Mouse (Mus musculus) B cell, adult 2 months (primary cell): ENCODE data around the gene Brpf1.
A peak's percentile ranks its signal among the peaks of the same experiment; 100 is the strongest.

Source experiments
- DNase-seq, 2 experiments: peaks; one replicate each; pipeline ENCODE4 v3.0.0; 2022

The Brpf1 gene

DNA sequence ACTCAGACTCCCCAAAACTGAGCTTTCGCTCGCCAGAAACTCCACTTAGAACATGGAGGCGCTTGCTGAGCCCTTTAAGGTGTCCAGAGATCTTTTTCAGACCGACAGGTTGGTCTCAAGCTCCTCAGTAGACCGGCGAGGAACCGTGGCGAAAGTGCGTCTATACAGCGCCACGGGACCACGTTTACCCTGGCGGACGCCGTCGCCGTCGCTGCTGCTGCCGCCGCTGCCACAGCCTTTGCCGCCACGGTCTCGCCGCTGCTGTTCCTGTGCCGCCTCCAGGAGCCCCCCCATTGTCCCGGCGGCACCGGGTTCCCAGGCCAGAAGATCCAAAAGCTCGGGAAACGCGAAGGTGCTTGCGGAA is at the start of gene Brpf1:
TSS of gene Brpf1 (plus strand) at position 152 of the 364 bp plus-strand sequence.
- no peak for DNase-seq

DNA sequence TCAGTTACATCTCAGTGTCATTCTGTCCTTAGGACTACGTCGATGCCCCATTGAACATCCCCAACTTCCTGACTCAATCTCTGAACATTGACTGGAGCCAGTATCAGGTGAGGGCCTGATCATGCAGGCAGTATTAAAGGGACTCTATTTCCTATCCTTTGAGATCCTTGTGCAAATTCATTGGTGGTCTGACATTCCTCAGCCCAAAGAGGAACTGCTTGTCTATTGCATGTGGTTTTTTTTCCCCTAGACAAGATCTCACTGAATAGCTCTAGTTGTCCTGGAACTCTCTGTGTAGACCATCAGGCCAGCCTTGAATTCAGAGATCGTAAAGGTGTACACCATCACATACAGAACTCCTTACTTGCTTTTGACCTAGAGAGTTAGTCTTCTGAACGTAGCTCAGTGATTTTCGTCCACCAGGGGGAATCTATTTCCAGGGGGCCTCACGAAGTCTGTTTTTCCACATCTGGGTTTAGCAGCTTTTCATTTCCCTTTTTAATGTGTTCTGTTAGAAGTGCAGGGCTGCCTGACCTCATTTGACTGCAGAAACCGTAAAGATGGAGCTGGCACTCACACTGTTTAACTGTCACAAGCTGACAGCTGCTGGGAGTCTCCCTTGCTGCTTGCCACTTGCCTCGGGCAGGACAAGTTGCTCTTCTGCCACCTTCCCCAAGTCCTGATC is 45.6 kb upstream of the Brpf1 start:
- peak; percentile 11 to 21 for DNase-seq

DNA sequence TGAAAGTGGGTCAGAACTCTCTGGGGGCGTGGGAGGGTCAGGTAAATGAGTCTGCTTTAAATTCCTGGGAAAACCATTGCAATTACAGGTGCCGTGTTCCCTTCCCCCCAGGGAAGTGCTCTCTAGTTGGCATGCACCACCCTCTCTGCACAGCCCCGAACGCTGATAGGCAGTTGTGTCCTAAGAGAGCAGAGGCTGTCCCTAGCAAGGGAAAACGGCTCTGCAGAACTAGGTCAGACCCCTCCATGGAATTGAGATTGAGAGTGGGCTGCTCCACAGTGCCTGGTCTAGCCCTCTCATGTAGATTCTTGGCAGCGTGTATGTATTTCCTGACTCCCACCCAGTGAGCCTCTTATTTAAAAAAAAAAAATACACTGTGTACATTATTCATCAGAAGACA is 43.4 kb upstream of the Brpf1 start:
- no peak for DNase-seq

DNA sequence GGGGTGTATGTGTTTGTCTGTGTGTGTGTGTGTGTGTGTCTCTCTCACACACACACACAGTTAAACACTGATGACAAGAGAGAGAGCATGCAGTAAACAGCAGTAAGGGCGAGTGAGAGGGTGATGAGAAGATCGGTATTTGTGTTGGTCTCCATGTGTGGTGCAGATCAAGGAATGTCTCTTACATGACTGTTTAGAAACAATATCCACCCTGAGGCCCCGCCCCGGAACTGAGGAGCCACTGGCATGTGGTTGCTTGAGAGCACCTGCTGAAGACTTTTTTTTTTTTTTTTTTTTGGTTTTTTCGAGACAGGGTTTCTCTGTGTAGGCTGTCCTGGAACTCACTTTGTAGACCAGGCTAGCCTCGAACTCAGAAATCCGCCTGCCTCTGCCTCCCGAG is 42.5 kb upstream of the Brpf1 start:
- no peak for DNase-seq

DNA sequence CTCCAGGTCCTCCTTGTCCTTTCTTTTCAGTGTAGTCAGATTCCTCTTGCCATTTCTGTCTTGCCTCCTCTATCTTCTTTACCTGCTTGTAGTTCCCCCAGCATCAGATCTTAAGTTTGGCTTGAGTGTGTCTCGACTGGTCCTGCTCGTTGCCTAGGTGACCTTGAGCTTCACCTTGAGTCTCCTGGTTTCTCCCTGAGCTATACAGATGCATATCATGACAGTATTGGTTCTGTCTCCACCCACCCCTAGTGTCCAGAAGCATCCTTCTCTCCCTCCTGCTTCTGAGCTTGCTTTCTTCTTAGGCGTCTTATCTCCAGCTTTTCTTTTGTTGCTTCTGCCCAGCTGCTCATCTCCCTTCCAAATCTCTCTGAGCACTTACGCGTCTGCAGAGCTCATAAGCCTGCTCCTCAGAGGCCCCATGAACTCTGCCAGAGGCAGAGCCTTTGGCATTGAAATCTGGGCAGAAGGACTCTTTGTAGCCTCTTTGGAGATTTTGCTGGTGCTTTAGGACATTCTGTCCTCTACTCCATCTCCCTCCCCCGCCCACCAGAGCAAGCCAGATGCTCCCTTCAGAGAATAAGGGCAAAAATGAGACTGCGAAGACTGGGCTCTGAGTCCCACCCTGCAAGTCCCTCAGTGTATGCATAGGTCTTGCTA is 39.8 kb upstream of the Brpf1 start:
- DNase-seq, result no peak

DNA sequence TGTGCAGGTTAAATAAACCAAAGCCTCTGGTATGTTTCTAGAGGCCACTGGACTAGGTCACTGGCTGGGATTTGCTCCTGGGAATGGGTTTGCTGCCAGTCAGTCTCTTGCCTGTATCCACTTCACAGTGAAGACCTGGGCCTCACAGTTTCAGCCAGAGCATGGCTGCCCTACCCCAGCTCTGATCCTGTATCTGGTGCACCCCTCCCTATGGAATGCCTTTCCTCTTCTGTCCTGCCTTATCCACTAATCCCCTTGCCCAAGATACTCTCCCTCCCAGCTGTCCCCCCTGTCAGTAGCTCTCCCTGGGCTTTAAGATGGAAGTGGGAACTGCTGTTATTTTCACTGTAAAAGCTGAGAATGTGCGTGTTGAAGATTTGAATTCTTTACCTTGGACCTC is 38.9 kb upstream of the Brpf1 start:
- DNase-seq, result no peak

DNA sequence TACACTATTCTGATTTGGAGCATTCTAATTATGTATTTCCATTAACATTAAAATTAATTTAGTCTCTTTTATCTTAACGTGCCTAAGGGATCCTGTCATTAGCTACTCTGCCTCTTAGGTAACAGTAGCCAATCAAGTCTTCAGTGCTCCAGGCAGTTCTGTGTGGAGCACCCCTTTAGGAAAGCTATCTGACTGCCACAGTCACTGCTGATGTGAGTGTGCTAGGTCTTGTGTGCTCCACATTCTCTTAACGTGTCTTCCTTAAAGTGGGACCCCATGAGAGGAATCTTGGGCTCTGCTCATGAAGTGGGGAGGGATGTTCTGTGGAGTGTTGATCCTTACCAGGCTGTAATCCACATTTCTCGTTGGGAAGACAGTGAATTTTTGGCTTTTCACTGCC is 34.6 kb upstream of the Brpf1 start:
- DNase-seq, result no peak

DNA sequence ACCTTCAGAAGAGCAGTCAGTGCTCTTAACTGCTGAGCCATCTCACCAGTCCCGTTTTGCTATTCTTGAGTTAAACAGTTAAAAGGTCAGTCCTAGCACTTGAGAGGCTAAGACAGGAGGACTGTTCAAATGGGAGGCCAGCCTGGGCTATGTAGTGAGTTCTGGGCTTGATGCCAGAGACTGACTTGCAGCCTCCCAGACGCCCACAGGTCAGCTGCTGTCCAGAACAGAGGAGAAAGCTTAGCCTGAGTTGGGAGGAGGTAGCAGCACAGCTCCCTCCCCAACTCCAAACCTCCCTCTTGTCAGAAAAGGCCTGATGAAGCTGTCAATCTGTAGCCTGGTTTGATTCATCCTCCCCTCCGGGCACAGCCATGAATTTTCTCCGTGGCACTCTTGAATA is 30.1 kb upstream of the Brpf1 start:
- DNase-seq, result no peak

DNA sequence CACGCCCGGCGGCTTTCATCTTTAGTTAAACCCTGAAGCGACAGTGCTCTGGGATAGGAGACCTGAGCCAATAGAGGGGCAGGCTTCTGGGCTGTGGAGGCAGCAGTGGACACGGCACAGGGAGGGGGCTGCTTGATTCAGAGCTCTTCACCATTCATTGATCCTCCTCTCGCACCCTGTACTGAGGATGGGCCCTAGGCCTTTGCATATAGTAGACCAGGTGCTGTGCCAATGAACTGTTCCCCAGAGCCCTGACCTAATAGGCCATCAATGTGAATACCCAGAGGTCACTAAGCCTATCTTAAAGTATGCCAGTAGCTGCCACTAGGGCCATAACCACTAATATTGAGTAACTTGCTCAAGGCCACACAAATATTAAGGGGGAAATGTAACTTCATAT is 25.3 kb upstream of the Brpf1 start:
- no peak for DNase-seq

DNA sequence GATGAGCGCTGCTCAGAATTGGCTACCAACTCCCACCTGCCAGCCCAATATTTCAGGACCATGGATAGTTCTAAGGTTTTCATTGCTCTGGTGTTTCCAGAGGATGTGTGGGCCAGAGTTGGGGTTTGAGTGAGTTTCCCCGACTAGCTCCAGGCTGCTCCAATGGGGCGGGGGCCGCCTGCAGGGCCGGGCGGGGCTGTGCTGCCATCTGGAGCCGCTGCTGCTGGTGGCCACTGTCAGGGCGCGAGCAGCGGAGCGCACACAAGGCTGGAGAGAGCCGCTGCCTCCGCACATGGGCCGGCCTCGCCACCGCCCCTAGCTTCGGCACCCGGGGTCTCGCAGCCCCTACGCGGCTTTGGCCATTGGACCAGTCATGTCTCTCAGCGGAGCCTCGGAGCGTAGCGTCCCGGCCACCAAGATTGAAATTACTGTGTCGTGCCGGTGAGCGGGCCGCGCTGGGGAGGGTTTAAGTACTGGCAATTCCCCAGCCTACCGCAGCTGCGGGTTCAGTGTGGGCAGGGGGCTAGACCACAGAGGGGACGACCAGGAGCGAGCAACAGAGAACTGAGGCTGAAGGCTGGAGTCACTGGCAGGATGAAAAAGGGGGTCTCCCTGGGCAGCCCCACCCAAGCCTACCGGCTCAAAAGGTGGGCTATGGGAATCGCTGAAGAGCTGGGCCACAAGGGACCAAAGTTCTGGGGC is 24.7 kb upstream of the Brpf1 start, which contains the start of gene Cpne9:
TSS of gene Cpne9 (plus strand) at position 207 of the 702 bp plus-strand sequence.
- DNase-seq, result peak in 1 of 2 experiments; percentile 28

DNA sequence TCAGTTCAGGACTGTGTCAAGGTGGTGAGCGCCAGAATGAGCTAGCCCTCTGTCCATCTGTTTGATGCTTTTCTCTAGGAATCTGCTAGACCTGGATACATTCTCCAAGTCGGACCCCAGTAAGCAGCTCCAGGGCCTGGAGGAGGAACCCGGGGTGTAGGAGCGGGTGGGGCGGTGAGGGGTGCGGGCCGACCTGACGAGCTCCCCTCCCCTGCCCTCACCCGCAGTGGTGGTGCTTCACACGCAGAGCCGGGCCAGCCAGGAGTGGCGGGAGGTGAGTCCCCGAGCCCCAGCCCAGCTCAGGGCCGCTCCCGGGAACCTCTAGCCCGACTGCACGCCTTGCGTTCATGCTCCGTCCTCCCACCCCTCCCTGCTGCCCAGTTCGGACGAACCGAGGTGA is 24.0 kb upstream of the Brpf1 start:
- no peak for DNase-seq

DNA sequence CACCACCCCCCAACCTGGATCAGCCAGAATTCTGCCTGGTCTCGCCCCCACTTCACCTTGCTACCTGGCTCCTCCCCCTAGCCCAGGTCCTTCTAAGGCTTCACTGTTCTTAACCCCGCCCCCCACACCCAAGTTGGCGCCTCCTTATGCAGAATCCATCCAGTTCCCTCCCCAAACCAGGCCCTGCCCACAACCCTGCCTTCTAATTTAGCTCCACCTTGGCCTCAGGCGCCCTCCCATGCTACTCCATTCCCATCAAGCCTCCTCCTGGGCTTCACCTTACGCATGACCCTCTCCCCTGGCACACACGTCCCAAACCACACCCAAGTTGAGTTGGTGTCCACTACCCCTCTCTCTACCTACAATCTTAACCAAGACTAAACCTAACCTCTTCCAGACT is 23.4 kb upstream of the Brpf1 start:
- DNase-seq, result no peak

DNA sequence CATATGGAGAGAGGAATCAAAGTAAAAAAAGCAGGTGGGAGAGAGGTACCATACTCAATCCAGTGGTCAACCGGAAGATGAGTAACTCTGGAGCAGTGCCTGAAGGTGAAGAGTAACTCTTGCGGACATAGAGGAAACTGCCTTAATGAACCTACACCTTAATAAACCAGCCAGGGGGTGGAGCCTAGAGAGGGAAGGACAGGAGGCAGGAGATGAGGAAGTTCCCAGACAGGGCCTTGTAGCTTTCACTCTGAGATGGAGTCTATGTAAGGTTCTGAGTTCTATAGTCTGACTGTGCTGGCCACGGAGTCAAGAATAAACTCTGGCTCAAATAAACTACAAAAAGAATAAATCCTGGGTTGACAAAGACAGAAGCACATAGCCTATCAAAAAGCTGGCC is 22.0 kb upstream of the Brpf1 start:
- peak; percentile 20 to 36 for DNase-seq

DNA sequence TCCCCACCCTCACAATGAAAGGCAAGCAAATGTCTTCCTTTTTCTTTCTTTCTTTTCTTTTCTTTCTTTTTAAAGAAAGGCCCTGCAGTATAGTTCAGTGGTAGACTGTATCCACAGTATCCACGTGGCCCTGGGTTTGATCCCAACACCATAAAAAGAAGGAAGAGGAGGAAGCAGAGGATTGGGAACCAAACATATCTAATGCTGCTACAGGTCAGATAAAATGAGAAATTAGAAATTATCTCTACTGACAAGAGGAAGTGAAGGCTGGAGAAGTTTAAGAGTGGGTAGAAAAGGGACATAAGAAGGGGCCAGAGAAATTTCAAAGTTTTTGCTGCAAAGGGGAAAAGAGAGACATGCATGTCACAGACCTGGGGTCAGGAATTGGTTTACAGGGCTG is 20.6 kb upstream of the Brpf1 start:
- no peak for DNase-seq

DNA sequence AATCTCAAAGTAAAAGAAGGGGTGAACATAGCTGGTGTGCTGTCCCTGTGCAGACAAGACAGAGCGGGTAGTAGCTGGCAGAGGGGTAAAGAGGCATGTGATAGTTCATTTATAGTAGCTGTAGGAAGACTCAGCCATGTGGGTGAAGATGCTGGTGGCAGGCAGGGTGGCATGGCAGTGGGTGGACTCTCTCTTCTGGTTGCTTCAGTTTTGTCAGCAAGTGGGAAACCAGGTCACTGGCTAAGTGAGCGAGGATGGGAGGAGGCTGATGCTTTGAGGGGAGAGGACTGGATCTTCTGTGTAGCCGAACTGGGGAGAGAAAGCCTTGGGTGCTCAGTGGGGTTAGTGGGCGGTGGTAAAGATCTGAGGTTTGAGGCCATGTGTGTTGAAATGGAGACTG is 19.7 kb upstream of the Brpf1 start:
- no peak for DNase-seq

DNA sequence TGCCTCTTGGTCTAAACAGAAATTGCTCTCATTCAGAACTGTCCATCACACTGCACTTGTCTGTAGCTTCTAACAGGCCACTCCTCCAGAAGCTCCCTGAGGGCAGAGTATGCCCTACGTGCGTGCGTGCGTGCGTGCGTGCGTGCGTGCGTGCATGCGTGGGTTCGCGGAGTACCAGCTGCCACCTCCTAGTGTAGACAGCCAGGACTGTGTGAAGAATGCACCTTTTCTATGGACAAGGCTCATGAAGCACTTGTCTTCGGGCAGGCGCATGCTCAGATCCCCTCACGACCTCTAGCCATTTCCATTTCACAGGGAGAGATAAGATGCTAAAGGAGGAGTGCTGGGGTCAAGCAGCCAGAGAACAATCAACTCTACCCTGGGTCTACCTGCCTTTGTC is 17.6 kb upstream of the Brpf1 start:
- DNase-seq, result no peak

DNA sequence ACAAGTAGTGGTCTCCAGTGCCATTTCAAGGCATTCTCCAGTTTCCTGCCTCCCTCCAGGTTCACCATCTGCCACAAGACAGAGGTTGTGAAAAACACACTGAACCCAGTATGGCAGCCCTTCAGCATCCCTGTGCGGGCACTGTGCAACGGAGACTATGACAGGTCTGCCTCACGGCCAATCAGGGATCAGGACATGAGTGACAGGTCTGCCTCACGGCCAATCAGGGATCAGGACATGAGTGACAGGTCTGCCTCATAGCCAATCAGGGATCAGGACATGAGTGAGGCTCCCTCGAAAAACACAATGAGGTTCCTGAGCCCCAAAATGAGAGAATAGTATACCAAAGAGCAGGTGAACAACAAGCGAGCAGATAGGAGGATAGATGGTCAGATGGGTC is 16.6 kb upstream of the Brpf1 start:
- DNase-seq, result no peak

DNA sequence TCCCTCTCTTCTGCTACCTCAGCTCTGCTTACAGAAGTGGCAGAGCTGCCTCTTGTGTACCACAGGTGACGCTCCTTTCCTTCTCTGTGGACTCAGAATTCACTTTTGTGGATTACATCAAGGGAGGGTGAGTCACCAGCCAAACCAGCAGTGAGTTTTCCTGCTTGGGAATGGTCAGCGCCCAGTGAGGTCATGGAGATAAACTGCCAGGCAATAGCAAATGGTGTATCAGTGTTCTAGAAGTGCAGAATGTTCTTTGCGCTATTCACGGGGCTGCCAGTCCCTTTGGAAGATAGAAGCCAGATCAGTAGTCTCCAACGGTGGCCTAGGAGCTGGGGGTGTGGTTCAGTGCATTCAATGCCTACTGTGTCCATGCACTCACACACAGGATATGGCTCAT is 14.0 kb upstream of the Brpf1 start:
- no peak for DNase-seq

DNA sequence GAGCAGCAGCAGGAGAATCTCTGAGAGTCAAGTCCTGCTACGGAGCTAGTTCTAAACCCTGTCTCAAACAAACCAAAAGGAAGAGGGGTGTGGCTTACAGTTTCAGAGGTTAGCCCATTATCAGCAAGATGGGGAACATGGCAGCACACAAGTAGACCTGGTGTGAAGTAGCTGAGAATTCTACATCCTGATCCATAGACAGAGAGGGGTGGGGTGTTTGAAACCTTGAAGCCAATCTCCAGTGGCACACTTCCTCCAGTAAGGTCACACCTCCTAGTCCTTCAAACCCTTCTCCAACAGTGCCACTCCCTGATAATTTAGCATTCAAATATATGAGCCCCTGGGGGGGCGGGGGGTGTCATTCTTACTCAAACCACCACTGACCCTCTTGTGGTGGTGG is 10.9 kb upstream of the Brpf1 start:
- no peak for DNase-seq

DNA sequence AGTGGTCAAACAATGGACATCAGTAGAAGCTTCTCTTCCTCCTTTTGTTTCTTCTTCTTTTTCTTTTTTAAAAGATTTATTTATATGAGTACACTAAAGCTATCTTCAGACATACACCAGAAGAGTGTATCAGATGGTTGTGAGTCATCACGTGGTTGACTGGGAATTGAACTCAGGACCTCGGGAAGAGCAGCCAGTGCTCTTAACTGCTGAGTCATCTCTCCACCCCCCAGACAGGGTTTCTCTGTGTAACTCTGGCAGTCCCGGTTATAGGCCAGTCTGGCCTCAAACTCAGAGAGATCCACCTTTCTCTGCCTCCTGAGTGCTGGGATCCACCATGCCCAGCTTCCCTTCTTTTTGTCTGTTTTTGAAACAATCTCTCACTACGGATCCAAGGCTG is 10.3 kb upstream of the Brpf1 start:
- DNase-seq, result no peak

DNA sequence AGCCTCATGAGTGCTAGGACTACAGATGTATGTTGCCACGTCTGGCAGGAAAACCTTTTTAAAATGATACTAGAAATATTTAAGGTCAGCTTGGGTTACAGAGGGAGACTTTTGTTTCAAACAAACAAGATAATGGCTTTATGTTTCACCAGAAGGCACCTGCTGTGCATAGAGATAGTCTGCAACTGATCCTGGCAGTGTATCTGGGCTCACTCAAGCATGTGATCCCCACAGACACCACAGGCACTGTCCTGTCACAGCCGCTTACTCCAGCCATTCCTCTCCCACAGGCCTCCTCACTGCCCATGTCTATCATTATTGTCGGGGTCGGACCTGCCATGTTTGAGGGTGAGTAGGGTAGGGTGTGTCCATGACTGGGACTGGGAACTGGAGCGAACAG is 5.6 kb upstream of the Brpf1 start:
- DNase-seq, result no peak

DNA sequence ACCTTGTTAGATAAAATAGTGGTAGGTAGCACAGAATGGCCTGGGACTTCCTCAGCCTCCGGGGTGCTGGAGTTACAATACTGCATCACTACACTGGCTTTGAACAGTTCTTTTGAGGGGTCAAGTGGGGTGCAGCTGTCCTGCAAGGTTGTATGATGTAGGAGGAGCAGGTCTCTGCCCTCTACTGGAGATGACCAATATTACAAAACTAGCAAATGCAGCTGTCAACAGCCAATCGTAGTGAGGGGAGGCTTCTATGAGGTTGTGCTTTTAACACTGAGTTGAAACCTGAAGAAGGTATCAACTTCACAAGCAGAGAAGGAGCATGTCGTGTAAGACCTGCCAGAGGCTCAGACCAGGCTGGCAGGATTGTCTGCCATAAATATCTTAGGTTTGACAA is 4.7 kb upstream of the Brpf1 start:
- peak; percentile 42 to 44 for DNase-seq

DNA sequence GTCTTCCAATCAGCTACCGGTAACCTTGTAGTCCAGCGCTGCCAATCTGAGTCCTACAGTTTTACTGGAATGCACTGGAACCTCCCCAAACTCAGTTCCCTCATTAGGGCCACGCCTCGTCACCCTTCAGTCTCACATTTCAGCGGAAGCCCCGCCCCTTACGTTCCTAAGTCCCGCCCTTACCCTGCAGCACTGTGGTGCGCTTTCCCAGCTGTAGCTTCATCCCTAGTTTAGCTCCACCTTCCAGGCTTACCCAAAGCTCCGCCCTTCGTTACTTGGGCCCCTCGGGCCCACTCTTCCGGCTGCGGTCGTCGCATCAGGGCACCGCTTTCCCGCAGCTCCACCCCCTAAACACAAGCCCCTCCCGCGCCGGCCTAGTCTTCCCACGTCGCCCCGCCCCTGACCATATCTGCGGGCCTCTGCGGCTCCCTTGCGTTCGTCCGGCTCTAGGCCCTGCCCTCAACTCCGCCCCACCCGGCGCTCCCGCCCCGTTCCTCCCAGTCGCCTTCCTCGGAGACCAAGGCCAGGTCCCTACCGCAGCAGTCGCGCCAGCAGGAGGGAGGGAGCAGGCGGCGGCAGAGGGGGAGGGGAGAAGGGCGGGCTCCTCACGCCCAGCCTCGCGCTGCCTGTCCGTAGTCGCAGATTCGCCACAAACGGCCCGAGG is 483 bp upstream of the Brpf1 start:
- peak; percentile 99 to 100 for DNase-seq
